Mouse (Mus musculus) ZHBTc4 (cell line): Measurements from ENCODE around the gene Vwc2l.

ENCODE experiments used
- DNase-seq: peaks from one replicate; pipeline ENCODE4 v3.0.0-alpha.2; 2011; ENCODE audit warnings: low read depth, low spot score

Gene Vwc2l

GRCm38 (mm10) chr1:70725655-70726066 is at the start of gene Vwc2l:
Vwc2l (plus strand) TSS chr1:70725715.
- peak; percentile 77 for DNase-seq

- no peak for DNase-seq
Measured at GRCm38 (mm10) chr1:70692529-70692928, 33.0 kb upstream of the Vwc2l start.

GRCm38 (mm10) chr1:70700270-70700669 is 25.2 kb upstream of the Vwc2l start:
- DNase-seq = no peak

- DNase-seq = no peak
Measured at GRCm38 (mm10) chr1:70703934-70704333, 21.6 kb upstream of the Vwc2l start.

GRCm38 (mm10) chr1:70705821-70706220 is 19.7 kb upstream of the Vwc2l start:
- DNase-seq = no peak

GRCm38 (mm10) chr1:70725045-70725444 is 470 bp upstream of the Vwc2l start:
- DNase-seq = no peak

GRCm38 (mm10) chr1:70787146-70787545 is 61.6 kb downstream of the Vwc2l start:
- peak; percentile 49 for DNase-seq

- no peak for DNase-seq
Measured at GRCm38 (mm10) chr1:70791636-70792035, 66.1 kb downstream of the Vwc2l start.

GRCm38 (mm10) chr1:70795094-70795493 is 69.6 kb downstream of the Vwc2l start:
- no peak for DNase-seq

- DNase-seq = no peak
Measured at GRCm38 (mm10) chr1:70803401-70803800, 77.9 kb downstream of the Vwc2l start.

- no peak for DNase-seq
Measured at GRCm38 (mm10) chr1:70823111-70823510, 97.6 kb downstream of the Vwc2l start.

- DNase-seq = no peak
Measured at GRCm38 (mm10) chr1:70833262-70833661, 107.7 kb downstream of the Vwc2l start.

GRCm38 (mm10) chr1:70842222-70842621 is 116.7 kb downstream of the Vwc2l start:
- DNase-seq = no peak

- no peak for DNase-seq
Measured at GRCm38 (mm10) chr1:70845276-70845675, 119.8 kb downstream of the Vwc2l start.

- DNase-seq = no peak
Measured at GRCm38 (mm10) chr1:70851633-70852390, 126.3 kb downstream of the Vwc2l start.

- no peak for DNase-seq
Measured at GRCm38 (mm10) chr1:70853446-70853845, 127.9 kb downstream of the Vwc2l start.

GRCm38 (mm10) chr1:70855912-70856311 is 130.4 kb downstream of the Vwc2l start:
- DNase-seq = no peak

GRCm38 (mm10) chr1:70861672-70862071 is 136.2 kb downstream of the Vwc2l start:
- DNase-seq = peak; percentile 7

- DNase-seq = no peak
Measured at GRCm38 (mm10) chr1:70866137-70866536, 140.6 kb downstream of the Vwc2l start.

GRCm38 (mm10) chr1:70880496-70880895 is 155.0 kb downstream of the Vwc2l start:
- DNase-seq = no peak

- no peak for DNase-seq
Measured at GRCm38 (mm10) chr1:70881269-70881668, 155.8 kb downstream of the Vwc2l start.

- no peak for DNase-seq
Measured at GRCm38 (mm10) chr1:70884156-70884555, 158.6 kb downstream of the Vwc2l start.

- DNase-seq = peak; percentile 22
Measured at GRCm38 (mm10) chr1:70902311-70902710, 176.8 kb downstream of the Vwc2l start.

GRCm38 (mm10) chr1:70907366-70907765 is 181.9 kb downstream of the Vwc2l start:
- no peak for DNase-seq
